Mouse (Mus musculus) liver, embryonic 14.5 days (tissue): ENCODE results near the gene Tas1r2.
A peak's percentile ranks its signal among the peaks of the same experiment; 100 is the strongest.

Source experiments
- CTCF ChIP-seq: IDR thresholded peaks from 2 replicates; pipeline ENCODE4 v1.5.1; 2016; ENCODE audit warnings: antibody characterized with exemption, low read depth, control low read depth
- EP300 ChIP-seq: IDR thresholded peaks from 2 replicates; pipeline ENCODE4 v1.6.1; 2016; ENCODE audit warnings: antibody characterized with exemption, low read depth

DNA sequence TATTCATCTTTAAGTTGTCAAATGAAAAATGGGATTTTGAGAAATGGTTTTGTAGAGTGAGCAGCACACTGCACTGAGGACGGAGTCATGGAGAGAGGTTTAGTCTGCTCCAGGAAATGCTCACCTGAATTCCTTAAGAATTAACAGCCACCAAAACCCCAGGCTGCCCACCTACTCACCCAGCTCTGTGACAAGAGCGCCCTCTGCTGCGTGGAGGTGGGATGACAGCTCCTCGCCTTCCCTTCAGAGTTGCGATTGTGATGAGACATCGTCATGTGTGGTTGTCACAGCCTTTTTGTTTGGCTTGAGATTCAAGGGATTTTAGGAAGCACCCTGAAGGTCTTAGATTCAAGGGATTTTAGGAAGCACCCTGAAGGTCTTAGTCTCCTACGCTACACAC lies 17.0 kb upstream of the Tas1r2 start:
- TF ChIP-seq EP300 (no peak), CTCF (peak; percentile 98)
